Mouse (Mus musculus): ENCODE data around the gene Rufy2. TPM values are rescaled to one million over a fixed set of nuclear protein-coding genes. Genes with fewer than 3 reads are reported as not detected.

Rufy2 gene
- total RNA-seq, 2 experiments from 2014 or later, result 91.8 to 97.3 TPM

DNA sequence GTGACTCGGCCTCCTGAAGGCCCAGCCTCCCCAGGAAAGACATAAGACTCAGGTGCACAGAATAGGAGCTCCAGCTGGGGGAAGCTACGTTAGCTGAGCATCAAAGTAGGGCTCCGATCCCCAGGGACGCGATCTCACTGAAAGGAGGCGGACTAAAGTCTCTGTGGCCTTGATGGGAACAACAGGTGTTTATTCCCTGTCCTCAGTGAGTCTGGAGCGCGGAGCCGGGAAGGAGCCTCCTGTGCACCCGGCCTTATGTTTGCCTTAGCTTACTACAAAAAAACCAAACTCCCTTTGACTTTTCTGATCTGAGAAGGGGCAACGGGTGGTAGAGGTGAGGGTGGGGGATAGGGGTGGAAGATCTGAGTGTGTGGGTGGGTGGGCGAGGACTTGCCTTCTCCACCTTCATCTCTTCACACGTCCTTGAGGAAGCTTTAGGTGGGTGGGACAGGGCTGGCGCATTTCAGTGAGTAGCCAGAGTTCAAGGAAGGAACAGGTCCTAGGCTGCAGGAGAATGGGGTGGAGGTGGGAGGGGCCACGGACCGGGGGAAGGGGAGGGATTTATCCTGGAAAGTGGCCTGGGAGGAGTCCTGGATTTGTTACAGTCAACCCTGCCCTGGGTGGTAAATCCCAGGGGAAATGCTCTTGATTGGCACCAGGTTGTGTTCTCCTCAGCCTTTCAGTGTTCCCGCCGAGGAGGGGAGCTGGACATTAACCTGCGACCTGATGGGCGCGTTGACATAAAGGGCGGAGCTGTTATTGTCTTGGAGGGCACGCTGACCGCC is 77.1 kb downstream of the Rufy2 start:
- intact Hi-C loops (cut with DNase I), result no loop called here
- no peak for DNase-seq (ENCODE audit: extremely low spot score in 1 of 2, low spot score in 2 of 2)
- H3K4me3 ChIP-seq, result no peak overlapping the region
- TF ChIP-seq CTCF (IDR thresholded peaks at IDR 0.05), result no peak
- no peak overlapping the region for H3K27ac ChIP-seq

DNA sequence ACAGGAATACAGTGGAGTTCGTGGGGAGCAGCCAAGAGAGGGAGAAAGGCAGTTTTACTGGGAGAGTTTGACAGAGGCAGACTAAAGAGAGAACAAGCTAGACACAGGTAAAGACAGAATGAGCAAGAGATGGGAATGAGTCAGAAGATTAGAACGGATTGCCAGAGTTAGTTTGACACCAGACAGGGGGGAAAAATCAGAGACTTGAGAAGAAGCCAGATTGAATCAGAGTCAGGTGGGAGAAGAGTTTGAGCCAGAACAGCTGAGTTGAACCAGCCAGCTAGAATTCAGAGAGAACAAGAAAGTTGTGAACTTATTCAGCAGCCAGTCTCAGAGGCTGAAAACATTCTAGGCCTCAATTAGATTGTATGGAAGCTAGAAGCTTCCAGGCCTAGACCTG is 79.8 kb downstream of the Rufy2 start, which contains the start of gene Pbld1:
Gene Pbld1, plus strand, starts transcription at position 301 of the 400 bp plus-strand sequence.
- intact Hi-C loops (cut with DNase I), result loop anchor here (10.0 kb wide), 1 partner anchor 245 kb away; no protein-coding TSS in a partner anchor
- Histone ChIP-seq H3K27ac (no peak within 1 kb of the TSS), H3K4me3 (no peak within 1 kb of the TSS)
- DNase-seq (ENCODE audit: extremely low spot score in 1 of 2, low spot score in 2 of 2), result no peak
- no peak for TF ChIP-seq CTCF (IDR thresholded peaks at IDR 0.05)

DNA sequence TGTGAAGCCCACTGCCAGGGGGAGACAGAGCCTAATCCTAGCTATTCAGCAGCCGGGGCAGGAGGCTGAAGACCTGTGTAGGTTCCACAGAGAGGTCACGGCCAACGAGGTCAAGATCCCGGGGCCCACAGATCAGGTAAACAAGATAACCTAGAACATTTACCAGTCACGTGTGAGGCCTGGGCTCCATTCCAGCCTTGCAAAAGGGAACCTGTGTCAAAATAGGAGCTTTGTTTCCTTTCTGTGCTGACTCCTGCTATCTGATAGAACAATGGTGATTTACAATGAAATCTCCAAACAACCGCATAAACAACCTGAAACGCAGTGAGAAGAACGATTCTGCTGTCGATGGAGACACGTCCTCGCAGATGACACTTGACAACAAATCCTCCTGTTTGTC is 80.4 kb downstream of the Rufy2 start:
- TF ChIP-seq CTCF (IDR thresholded peaks at IDR 0.05), result no peak
- intact Hi-C loops (cut with DNase I), result loop anchor here (10.0 kb wide), 1 partner anchor 246 kb away; no protein-coding TSS in a partner anchor
- DNase-seq (ENCODE audit: extremely low spot score in 1 of 2, low spot score in 2 of 2), result no peak
- Histone ChIP-seq H3K27ac (no peak overlapping the region), H3K4me3 (no peak overlapping the region)

GRCm38 (mm10) chr10:63061266-63061665 is 81.2 kb downstream of the Rufy2 start:
- intact Hi-C loops (cut with DNase I), result loop anchor here (10.0 kb wide), 1 partner anchor 246 kb away; no protein-coding TSS in a partner anchor
- H3K27ac ChIP-seq, result no peak overlapping the region
- TF ChIP-seq CTCF (IDR thresholded peaks at IDR 0.05), result no peak
- no peak overlapping the region for H3K4me3 ChIP-seq
- no peak for DNase-seq (ENCODE audit: extremely low spot score in 1 of 2, low spot score in 2 of 2)

DNA sequence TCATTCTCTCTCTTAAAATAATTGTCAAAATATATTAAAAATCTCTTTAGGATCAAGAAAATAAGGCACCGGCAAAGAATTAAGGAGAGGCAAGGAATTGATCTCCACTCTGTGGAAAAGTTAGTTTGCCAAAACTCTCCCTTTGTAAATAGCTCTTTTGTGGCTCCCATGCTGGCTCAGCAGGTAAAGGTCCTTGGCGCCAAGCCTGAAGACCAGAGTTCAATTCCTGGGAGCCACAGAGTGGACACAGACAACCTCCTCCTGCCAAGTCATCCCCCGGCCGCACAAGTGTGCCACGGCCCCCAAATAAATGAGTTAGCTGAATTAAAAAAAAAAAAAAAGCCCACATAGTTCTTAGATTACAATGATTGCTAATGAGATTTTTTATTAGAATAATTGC is 82.7 kb downstream of the Rufy2 start:
- DNase-seq (ENCODE audit: extremely low spot score in 1 of 2, low spot score in 2 of 2), result no peak
- Histone ChIP-seq H3K27ac (no peak overlapping the region), H3K4me3 (no peak overlapping the region)
- TF ChIP-seq CTCF (IDR thresholded peaks at IDR 0.05), result no peak
- intact Hi-C loops (cut with DNase I), result loop anchor here (10.0 kb wide), 1 partner anchor 248 kb away; no protein-coding TSS in a partner anchor

- intact Hi-C loops (cut with DNase I), result loop anchor here (10.0 kb wide), 1 partner anchor 249 kb away; no protein-coding TSS in a partner anchor
- H3K4me3 ChIP-seq, result no peak overlapping the region
- TF ChIP-seq CTCF (IDR thresholded peaks at IDR 0.05), result no peak
Measured at GRCm38 (mm10) chr10:63063365-63063764, 83.3 kb downstream of the Rufy2 start.

DNA sequence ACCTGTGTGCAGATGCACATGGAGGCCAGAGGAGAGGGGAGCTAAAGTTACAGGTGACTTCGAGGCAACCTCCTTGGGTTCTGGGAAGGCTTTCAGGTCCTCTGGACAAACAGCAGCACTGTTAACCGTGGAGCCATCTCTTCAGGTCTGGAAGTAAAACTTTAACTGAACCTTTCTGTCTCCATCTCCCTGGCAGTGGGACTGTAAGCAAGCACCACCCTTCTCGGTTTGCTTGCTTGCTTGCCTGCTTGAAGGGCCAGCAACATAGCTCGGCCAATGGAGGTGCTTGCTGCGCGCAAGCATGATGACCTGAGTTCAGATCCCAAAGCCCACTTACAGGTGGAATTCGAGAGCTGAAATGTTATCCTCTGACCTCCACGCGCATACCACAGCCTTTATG is 84.5 kb downstream of the Rufy2 start:
- DNase-seq (ENCODE audit: extremely low spot score in 1 of 2, low spot score in 2 of 2), result no peak
- intact Hi-C loops (cut with DNase I), result loop anchor here (2.0 to 10.0 kb wide), 2 partner anchors 20 to 250 kb away; no protein-coding TSS in a partner anchor
- no peak for TF ChIP-seq CTCF (IDR thresholded peaks at IDR 0.05)
- Histone ChIP-seq H3K27ac (no peak overlapping the region), H3K4me3 (no peak overlapping the region)

More at GRCm38 (mm10) chr10:63063365-63063764, 83.3 kb downstream of the Rufy2 start:
- H3K27ac ChIP-seq, result no peak overlapping the region
- no peak for DNase-seq (ENCODE audit: extremely low spot score in 1 of 2, low spot score in 2 of 2)

- no peak overlapping the region for H3K4me3 ChIP-seq
- TF ChIP-seq CTCF (IDR thresholded peaks at IDR 0.05), result no peak
- intact Hi-C loops (cut with DNase I), result loop anchor here (2.0 to 10.0 kb wide), 4 partner anchors 21 to 251 kb away; partner anchors contain the start of genes Hnrnph3, Pbld2 and Rufy2
- no peak for DNase-seq (ENCODE audit: extremely low spot score in 1 of 2, low spot score in 2 of 2)
- no peak overlapping the region for H3K27ac ChIP-seq
Measured at GRCm38 (mm10) chr10:63065561-63065960, 85.5 kb downstream of the Rufy2 start.

GRCm38 (mm10) chr10:63065988-63066387 is 86.0 kb downstream of the Rufy2 start:
- Histone ChIP-seq H3K4me3 (no peak overlapping the region), H3K27ac (no peak overlapping the region)
- TF ChIP-seq CTCF (IDR thresholded peaks at IDR 0.05), result peak; percentile 93
- intact Hi-C loops (cut with DNase I), result loop anchor here (2.0 to 10.0 kb wide), 4 partner anchors 21 to 251 kb away; partner anchors contain the start of genes Hnrnph3, Pbld2 and Rufy2
- peak; percentile 78 for DNase-seq (ENCODE audit: extremely low spot score in 1 of 2, low spot score in 2 of 2)

Other genes with a start within 250 kb of the Rufy2 start
- gene Ccar1, start 187.9 kb upstream of the Rufy2 start, total RNA-seq (2021), result 10 to 100 TPM; 48.7 to 59.2 TPM
- gene Tet1, start 71.2 kb upstream of the Rufy2 start, total RNA-seq (2021), result 10 to 100 TPM; 14.4 to 15.4 TPM
- gene Slc25a16, start 59.6 kb upstream of the Rufy2 start, total RNA-seq (2021), result 10 to 100 TPM; 36.4 to 38.5 TPM
- gene Dna2, start 33.2 kb upstream of the Rufy2 start, total RNA-seq (2021), result 1 to 10 TPM in 1 of 2 experiments, under 1 TPM in 1; 0.91 to 1.9 TPM
- gene Hnrnph3, start 44.0 kb downstream of the Rufy2 start, total RNA-seq (2021), result 10 to 100 TPM; 51.7 to 56.9 TPM
- 1 to 10 TPM; 2.7 to 3.3 TPM for gene Pbld2, start 44.1 kb downstream of the Rufy2 start, total RNA-seq (2021)
- gene Pbld1, start 79.9 kb downstream of the Rufy2 start, total RNA-seq (2021), result under 1 TPM; 0.23 to 0.66 TPM
- gene Atoh7, start 119.4 kb downstream of the Rufy2 start, total RNA-seq (2021), result 1 to 10 TPM; 3.3 to 3.4 TPM
- gene Mypn, start 223.7 kb downstream of the Rufy2 start, total RNA-seq (2021), result 1 to 10 TPM; 3.0 to 3.2 TPM